Comparison of ENCODE assay signal across 27 mouse cellular contexts in genomic region chr9:80307629-80308028, GRCm38 (mm10).
DNase-seq lines count a peak whose midpoint lies in the region; ATAC-seq and TF ChIP-seq lines count a peak whose summit lies in the region.
"Had no signal": no experiment of that assay in that cellular context is flagged by ENCODE, and none has a peak within 500 bp of the region (broad histone marks: within the 10 kb centered on the region; RNA-seq: fewer than 3 reads in every experiment).

No protein-coding gene starts in this region.

- H3K36me3 ChIP-seq in midbrain, embryonic 12.5 days = no peaks in the 10 kb centered on the region
- no peaks in the 10 kb centered on the region for H3K36me3 ChIP-seq in midbrain, postnatal 0 days (ENCODE audit: insufficient read depth, low read length)
- no peaks in the 10 kb centered on the region for H3K36me3 ChIP-seq in midbrain, embryonic 13.5 days
- no peaks in the 10 kb centered on the region for H3K36me3 ChIP-seq in midbrain, embryonic 15.5 days (replicated peaks)
- H3K36me3 ChIP-seq: liver, embryonic 13.5 days had no signal

- no peak overlapping the region for H3K9ac ChIP-seq in midbrain, embryonic 12.5 days (replicated peaks)
- no peak overlapping the region for H3K9ac ChIP-seq in midbrain, postnatal 0 days (replicated peaks; ENCODE audit: low read length, poor library complexity, severe bottlenecking)
- no peak overlapping the region for H3K9ac ChIP-seq in midbrain, embryonic 13.5 days (replicated peaks)
- no peak overlapping the region for H3K9ac ChIP-seq in midbrain, embryonic 15.5 days
- H3K9ac ChIP-seq: liver, embryonic 13.5 days had no signal

- no peak overlapping the region for H3K4me2 ChIP-seq in midbrain, embryonic 12.5 days (replicated peaks)
- no peak overlapping the region for H3K4me2 ChIP-seq in midbrain, postnatal 0 days (ENCODE audit: low read depth, low read length, poor library complexity, severe bottlenecking)
- H3K4me2 ChIP-seq in midbrain, embryonic 13.5 days (replicated peaks) = no peak overlapping the region
- no peak overlapping the region for H3K4me2 ChIP-seq in midbrain, embryonic 15.5 days
- H3K4me2 ChIP-seq: heart, embryonic 11.5 days; liver, embryonic 13.5 days had no signal

- H3K9me3 ChIP-seq in midbrain, embryonic 12.5 days = no peaks in the 10 kb centered on the region
- no peaks in the 10 kb centered on the region for H3K9me3 ChIP-seq in midbrain, postnatal 0 days (ENCODE audit: low read length)
- no peaks in the 10 kb centered on the region for H3K9me3 ChIP-seq in midbrain, embryonic 13.5 days
- H3K9me3 ChIP-seq in midbrain, embryonic 15.5 days = no peaks in the 10 kb centered on the region
- H3K9me3 ChIP-seq: liver, embryonic 13.5 days had no signal

- DNase-seq in frontal cortex, postnatal 14 days (ENCODE audit: low spot score in 2 of 2) = no peak
- DNase-seq in midbrain, postnatal 0 days (ENCODE audit: low spot score) = no peak
- no peak for DNase-seq in lung, postnatal 14 days
- DNase-seq: adrenal gland, postnatal 25 days; B cell, adult 2 months; cerebellum, adult 18-20 months; gastrocnemius, adult 2 months; gastrocnemius, postnatal 36 days; heart, adult 18-20 months; heart, postnatal 36 days; kidney, adult 8-10 months; kidney, postnatal 4 days; liver, embryonic 13.5 days; lung, adult 18-20 months; thymus, adult 18-20 months; thymus, postnatal 25 days had no signal

- 90% methylated on average over 13 of the region's 13 CpGs for WGBS in midbrain, embryonic 12.5 days
- WGBS in midbrain, postnatal 0 days = 77% methylated on average over 13 of the region's 13 CpGs
- WGBS in midbrain, embryonic 13.5 days = 88% methylated on average over 13 of the region's 13 CpGs
- 80% methylated on average over 13 of the region's 13 CpGs for WGBS in midbrain, embryonic 15.5 days

- H3K27me3 ChIP-seq in midbrain, embryonic 12.5 days = no peaks in the 10 kb centered on the region
- H3K27me3 ChIP-seq in midbrain, postnatal 0 days (ENCODE audit: insufficient read depth, low read length) = no peaks in the 10 kb centered on the region
- H3K27me3 ChIP-seq in midbrain, embryonic 13.5 days = no peaks in the 10 kb centered on the region
- no peaks in the 10 kb centered on the region for H3K27me3 ChIP-seq in midbrain, embryonic 15.5 days (replicated peaks)
- H3K27me3 ChIP-seq: liver, embryonic 13.5 days had no signal

- peak; percentile 68 for ATAC-seq in frontal cortex, adult (ENCODE audit: low TSS enrichment)
- peak; percentile 51; the same call in 1 of the 2 replicates for ATAC-seq in midbrain, embryonic 12.5 days (ENCODE audit: low FRiP score, low read depth)
- ATAC-seq in midbrain, postnatal 0 days (ENCODE audit: low FRiP score) = no peak
- ATAC-seq in midbrain, embryonic 13.5 days = peak; percentile 51; the same call in 1 of the 2 replicates
- peak; percentile 50 for ATAC-seq in midbrain, embryonic 15.5 days (replicated peaks)
- ATAC-seq: intestine, embryonic 16.5 days; lung, postnatal 0 days had no signal

- no peak overlapping the region for H3K27ac ChIP-seq in midbrain, embryonic 12.5 days (replicated peaks)
- H3K27ac ChIP-seq in midbrain, postnatal 0 days (ENCODE audit: low read depth, low read length) = no peak overlapping the region
- no peak overlapping the region for H3K27ac ChIP-seq in midbrain, embryonic 13.5 days
- H3K27ac ChIP-seq in midbrain, embryonic 15.5 days = no peak overlapping the region
- H3K27ac ChIP-seq: gastrocnemius, adult 2 months; kidney, postnatal 0 days; liver, embryonic 13.5 days; macrophage; stomach, postnatal 0 days had no signal

- TF ChIP-seq CTCF in midbrain, postnatal 0 days (IDR thresholded peaks at IDR 0.05) = no peak

- no peak overlapping the region for H3K4me3 ChIP-seq in midbrain, embryonic 12.5 days
- H3K4me3 ChIP-seq in midbrain, postnatal 0 days (ENCODE audit: low read depth, low read length) = no peak overlapping the region
- no peak overlapping the region for H3K4me3 ChIP-seq in midbrain, embryonic 13.5 days (replicated peaks)
- H3K4me3 ChIP-seq in midbrain, embryonic 15.5 days = no peak overlapping the region
- H3K4me3 ChIP-seq: erythroblast, embryonic 14.5 days; gastrocnemius, adult 2 months; liver, embryonic 13.5 days had no signal

- no peaks in the 10 kb centered on the region for H3K4me1 ChIP-seq in midbrain, embryonic 12.5 days
- no peaks in the 10 kb centered on the region for H3K4me1 ChIP-seq in midbrain, postnatal 0 days (ENCODE audit: insufficient read depth, low read length)
- H3K4me1 ChIP-seq in midbrain, embryonic 13.5 days (replicated peaks) = peaks cover 7% of the 10 kb centered on the region
- peaks cover 6% of the 10 kb centered on the region; the same call in 1 of the 2 replicates for H3K4me1 ChIP-seq in midbrain, embryonic 15.5 days
- H3K4me1 ChIP-seq: liver, embryonic 13.5 days had no signal
